Mouse (Mus musculus) left cerebral cortex, adult 2 months (tissue): ENCODE data around the gene Col4a4. TPM values are rescaled to one million over a fixed set of nuclear protein-coding genes. Genes with fewer than 3 reads are reported as not detected.

Experiments used
- DNase-seq, 2 experiments: peaks; one replicate each; pipeline ENCODE4 v3.0.0; 2021 to 2022; ENCODE audit warnings: low spot score in 2 of 2, mixed read lengths in 1 of 2; ENCODE audit errors: extremely low spot score in 1 of 2
- H3K27ac ChIP-seq: fragments of 200-600 bp; 2 replicates; pipeline ENCODE4 v1.8.1; 2022
- H3K4me3 ChIP-seq: fragments of 200-600 bp; 2 replicates; pipeline ENCODE4 v1.8.1; 2022
- CTCF ChIP-seq: fragments of 200-600 bp; IDR thresholded peaks from 2 replicates; pipeline ENCODE4 v1.8.1; 2022; ENCODE audit warnings: antibody characterized with exemption, mild to moderate bottlenecking, moderate library complexity
- intact Hi-C: fragments of 180-260 bp; cut with DNase I; formaldehyde crosslinking; loops from one replicate; pipeline ENCODE4 v1.15.1; 2025
- total RNA-seq, 2 experiments: library from RNA; stranded (reverse); gene quantifications; 2 replicates each; pipeline ENCODE4 v1.2.3; 2021

Col4a4 gene
- total RNA-seq, 2 experiments from 2014 or later = 2.5 to 2.9 TPM

DNA sequence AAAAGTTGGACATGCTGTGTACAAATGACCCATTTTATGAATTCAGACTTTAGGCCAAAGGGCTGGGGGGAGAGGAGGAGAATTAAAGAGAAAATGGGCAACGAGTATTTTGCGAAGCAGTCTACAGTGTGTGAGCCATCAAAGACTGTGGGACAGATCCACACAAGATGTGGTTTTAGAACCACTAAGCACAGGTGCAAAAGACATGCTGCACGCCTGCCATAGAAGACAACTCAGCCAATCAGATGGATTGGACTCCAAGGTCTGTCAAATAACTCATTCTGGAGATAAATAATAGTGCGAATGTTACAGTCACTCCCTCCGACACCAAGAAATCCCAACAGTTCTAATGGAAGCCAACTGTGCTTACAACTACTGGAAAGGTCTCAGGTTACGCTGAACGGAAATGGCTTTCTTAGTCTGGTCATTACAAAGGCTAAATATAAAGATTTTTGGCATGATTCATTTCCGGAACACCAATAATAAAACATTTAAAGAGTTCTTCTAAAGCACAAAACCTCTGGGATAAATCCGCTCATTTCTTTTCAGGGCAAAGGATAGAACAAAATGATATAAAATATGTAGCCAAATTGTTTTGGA, 25.5 kb upstream of the Col4a4 start:
- intact Hi-C loops = no loop called here
- TF ChIP-seq CTCF = no peak
- H3K4me3 ChIP-seq = no peak overlapping the region
- no peak for DNase-seq
- H3K27ac ChIP-seq = no peak overlapping the region

DNA sequence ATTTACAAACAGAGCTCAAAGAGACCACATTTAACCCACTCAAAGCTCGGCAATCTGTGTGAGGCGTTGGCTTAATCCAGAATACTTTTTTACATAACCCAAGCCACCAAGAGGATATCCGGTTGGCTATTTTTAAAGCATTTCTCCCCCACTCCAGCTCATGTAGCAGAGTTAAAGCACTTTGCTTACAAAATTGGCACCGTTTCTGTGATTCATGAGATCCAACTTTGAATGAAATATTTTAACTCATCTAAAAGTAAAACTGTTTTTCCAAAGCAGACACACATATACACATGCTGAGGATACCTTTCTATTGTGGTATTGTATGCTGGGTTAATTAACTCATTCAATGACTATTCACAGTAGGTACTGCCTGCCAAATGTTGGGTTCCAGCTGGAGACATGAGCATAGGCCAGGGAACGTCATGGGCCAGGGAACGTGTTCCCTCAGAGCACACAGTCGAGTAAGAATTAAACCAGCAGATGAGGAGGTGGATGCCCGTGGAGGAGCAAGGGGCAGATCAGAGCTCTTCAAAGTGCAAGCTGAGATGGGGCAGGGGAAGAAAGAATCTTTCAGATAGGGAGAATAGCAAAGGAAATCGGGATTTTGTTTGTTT, 22.1 kb upstream of the Col4a4 start:
- Histone ChIP-seq H3K4me3 (no peak overlapping the region), H3K27ac (peak overlapping the region; percentile 48)
- intact Hi-C loops = no loop called here
- TF ChIP-seq CTCF = no peak
- no peak for DNase-seq

DNA sequence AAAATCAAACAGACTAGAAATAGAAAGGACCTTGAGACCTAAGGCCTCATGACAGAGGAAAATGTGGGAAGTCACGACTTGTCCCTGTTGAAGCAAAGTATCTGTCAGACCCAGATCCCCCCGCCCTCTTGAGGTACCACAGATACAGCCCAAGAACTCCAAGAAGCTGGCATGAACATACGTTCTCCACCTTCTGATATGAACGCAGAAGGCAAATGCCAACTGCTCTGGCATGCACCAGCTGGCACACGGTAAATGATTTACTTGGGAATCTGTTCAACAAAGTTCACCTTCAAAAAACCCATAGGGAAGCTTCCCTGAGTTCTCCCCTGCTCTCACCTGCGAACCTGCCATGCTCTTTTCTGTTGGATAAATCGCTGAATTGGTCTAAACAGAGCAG, 19.2 kb upstream of the Col4a4 start:
- Histone ChIP-seq H3K27ac (no peak overlapping the region), H3K4me3 (no peak overlapping the region)
- no peak for DNase-seq
- TF ChIP-seq CTCF = no peak
- intact Hi-C loops = no loop called here

DNA sequence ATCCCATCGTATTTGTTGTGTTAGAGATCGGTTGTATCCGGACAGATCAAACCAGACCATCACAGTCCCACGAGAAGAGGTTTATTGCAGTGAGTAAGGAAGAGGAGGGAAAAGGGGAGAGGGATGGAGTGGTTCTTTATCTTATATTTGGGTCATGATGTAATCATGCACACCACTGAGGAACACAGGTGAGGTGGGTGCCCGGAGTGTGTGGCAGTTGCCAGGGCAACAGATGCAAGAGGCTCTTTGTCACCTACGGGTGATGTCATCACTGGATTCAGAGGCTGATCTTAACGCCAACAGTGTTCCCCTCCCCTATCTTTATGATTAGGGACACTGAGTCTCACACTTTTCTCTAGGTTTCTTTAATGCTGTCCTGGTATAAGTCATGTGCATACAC, 18.7 kb upstream of the Col4a4 start:
- intact Hi-C loops = no loop called here
- no peak for TF ChIP-seq CTCF
- no peak for DNase-seq
- Histone ChIP-seq H3K4me3 (no peak overlapping the region), H3K27ac (no peak overlapping the region)

DNA sequence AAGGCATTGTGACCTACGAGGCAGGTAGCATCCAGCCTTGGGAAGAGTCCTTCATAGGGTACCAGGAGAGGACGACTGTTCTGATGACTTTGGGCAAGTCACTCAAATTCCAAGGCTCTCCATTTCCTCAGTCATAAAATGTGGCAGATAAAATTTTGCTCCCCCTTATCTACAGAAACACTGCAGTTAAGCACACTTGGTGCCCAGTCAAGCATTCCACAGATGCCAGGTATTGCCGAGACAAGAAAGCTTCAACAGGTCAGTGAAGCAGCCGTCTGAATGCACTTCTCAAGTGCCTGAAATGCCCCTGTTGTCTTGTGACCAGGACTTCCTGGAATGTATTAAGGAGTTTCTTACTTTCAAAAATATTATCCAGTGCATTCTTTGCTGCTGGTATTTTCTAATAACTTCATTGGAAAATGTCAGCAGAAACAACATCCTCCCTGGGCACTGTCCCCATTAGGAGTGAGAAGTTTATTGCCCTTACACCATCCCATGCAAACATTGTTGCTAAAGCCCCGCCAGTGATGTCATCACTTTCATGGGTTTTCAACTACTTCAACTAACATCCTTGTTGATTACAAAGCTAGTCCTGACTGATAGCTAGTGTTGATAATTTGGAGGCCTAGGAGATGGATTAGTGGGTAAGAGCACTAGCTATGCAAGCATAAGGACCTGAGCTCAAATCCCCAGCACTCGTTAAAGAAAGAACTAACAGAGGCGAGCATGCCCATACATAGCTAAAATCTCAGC, 16.7 kb upstream of the Col4a4 start:
- DNase-seq = no peak
- no peak for TF ChIP-seq CTCF
- intact Hi-C loops = no loop called here
- Histone ChIP-seq H3K4me3 (no peak overlapping the region), H3K27ac (no peak overlapping the region)

DNA sequence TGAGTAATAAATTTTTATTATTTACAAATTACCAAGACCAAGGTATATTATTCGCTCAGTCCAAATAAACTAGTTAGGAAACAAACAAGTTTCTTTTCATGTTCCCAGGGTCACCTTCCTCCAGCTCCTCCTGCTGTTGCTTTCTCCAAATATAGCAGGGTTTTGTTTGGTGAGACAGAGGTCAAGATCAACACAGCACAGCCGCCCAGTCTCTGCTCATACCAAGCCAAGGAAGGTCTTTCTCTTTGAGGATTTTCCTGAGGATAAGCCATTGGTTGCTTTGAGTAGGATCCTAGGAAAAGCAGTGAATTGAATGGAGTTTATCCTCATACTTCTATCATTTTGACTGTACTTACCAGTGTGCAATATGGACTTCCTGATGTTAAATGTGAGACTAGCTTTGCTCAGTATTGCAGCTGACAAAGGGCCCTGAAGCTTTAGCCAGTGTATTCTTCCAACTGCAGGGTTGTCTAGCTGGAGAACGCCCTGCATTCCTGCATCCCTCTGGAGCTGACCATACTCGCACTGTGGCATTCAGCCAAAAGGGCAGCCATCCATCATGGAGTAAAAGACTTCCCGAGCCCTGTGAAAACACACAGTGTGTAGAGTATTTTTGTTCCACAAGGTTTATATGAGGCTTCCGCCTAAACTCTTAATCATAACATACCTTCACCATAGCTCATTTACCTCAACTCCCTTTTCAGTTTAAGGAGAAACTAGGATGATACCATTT, 10.4 kb upstream of the Col4a4 start:
- TF ChIP-seq CTCF = no peak
- no peak overlapping the region for H3K27ac ChIP-seq
- no peak overlapping the region for H3K4me3 ChIP-seq
- DNase-seq = no peak
- intact Hi-C loops = no loop called here

DNA sequence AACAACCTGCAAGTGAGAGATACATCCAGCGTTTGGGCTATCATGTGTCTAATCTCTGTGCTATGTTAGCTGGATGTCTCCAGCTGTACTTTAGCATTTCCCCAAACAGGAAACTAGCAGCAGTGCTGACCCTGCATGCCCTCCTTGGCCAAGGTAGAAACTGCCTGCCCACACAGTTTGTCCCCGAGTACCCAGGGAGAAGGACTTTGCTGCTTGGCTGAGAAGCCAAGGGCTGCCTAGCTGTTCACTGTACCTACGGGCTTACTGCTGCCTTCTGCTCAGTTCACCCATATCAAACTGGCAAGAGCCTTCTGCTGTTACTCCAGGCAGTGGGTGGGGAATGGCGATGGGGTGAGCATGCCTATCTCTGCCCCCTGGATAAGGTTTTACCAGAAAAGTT, 3.6 kb upstream of the Col4a4 start:
- no peak for DNase-seq
- no peak overlapping the region for H3K4me3 ChIP-seq
- intact Hi-C loops = no loop called here
- H3K27ac ChIP-seq = no peak overlapping the region
- no peak for TF ChIP-seq CTCF

DNA sequence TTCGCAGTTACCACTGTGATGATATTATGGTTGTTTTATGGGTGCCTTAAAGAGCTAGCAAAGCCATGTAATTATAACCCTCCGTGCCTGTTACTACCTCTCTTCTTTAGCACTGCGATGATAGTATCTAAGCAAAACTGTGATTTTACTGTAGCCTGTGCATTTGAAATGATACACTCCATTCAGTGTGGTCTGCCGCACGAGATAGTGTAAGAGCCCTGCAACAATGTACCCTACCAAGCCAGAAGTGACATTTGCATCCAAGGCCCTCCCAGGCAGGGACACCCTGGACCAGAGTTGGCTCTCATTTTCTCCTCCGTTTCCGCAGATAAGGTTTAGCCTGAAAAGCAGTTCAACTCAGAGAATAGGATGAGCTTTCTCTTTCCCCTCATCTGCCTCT, 668 bp downstream of the Col4a4 start:
- DNase-seq = no peak
- no peak overlapping the region for H3K27ac ChIP-seq
- peak overlapping the region; percentile 46; the same call in 1 of the 2 replicates for H3K4me3 ChIP-seq
- intact Hi-C loops = no loop called here
- no peak for TF ChIP-seq CTCF

DNA sequence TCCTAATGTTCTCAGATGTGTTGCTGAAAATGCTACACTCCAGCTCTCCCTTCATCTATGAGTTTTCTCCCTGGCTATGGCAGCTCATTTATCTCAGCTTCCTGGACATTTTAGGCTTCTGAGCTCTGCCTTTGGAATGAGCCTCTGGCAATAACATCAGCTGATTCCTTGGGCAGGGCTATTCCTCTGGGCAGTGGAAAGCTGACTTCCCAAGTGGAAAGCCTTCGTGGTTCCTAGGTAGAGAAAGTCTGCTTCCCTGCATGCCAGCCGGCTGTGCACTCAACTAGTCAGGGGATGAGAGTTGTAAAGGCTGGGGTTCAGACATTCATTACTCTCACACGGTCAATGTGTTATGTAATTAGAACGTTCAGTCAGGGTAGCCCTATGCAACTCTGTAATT, 8.3 kb downstream of the Col4a4 start:
- no peak for TF ChIP-seq CTCF
- intact Hi-C loops = no loop called here
- no peak overlapping the region for H3K4me3 ChIP-seq
- H3K27ac ChIP-seq = no peak overlapping the region
- no peak for DNase-seq

DNA sequence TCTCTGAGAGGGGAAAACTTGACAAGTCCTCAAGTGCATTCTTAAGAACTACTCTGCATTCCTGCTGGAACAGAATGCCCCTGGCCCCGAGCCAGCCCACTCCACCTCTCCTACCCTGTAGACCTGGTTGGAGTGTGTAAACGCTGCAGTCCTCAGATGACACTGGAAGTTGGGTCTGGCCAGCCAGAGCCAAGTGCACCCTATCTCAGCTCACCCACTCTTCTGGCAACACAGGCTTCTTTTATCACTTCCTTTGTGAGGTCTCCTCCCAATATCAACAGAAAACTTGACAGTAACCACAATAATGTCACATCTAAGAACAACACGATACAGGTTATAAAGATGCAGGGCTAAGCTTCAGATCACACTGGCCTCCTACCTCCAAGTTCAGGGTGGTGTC, 8.7 kb downstream of the Col4a4 start:
- intact Hi-C loops = no loop called here
- no peak for DNase-seq
- Histone ChIP-seq H3K4me3 (no peak overlapping the region), H3K27ac (no peak overlapping the region)
- TF ChIP-seq CTCF = no peak

DNA sequence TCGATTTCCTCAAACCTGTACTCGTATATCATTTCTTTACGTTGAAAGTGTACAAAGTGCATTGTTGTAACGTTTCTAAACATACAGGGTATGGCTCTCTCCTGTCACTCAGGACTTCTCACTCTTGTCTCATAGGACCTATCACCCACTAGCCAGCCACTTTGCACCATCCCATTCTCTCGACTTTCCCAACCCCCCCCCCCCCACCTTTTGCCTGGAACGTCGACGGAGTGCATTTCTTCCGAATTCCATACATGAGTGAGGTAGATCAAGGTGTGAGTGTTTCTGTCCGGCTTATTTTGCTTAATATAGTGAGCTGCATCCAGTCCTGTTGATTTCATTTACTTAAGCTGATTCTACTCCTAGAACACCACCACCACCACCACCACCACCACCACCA, 9.3 kb downstream of the Col4a4 start:
- Histone ChIP-seq H3K27ac (no peak overlapping the region), H3K4me3 (no peak overlapping the region)
- TF ChIP-seq CTCF = no peak
- intact Hi-C loops = no loop called here
- DNase-seq = no peak

DNA sequence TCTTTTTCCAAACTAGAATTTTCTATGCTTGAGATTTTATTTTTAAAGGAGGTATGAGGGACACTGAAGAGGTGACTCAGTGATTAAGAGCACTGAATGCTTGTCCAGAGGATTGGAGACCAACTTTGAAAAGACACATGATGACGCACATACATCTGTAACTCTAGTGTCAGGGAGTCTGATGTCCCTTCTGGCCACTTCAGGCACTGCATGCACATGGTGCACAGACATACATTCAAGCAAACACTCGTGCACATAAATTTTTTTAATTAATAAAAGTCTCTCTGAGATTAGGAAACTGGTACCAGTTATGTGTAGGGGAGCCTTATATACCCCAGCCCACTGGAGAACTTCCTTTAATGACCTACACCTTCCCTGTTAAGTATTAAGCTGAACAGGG, 10.5 kb downstream of the Col4a4 start:
- no peak for DNase-seq
- intact Hi-C loops = no loop called here
- TF ChIP-seq CTCF = no peak; the same call in 1 of the 2 replicates
- H3K27ac ChIP-seq = no peak overlapping the region
- no peak overlapping the region for H3K4me3 ChIP-seq
